Mouse (Mus musculus): ENCODE measurements around the gene Gm266. TPM values are rescaled to one million over a fixed set of nuclear protein-coding genes. Genes with fewer than 3 reads are reported as not detected.

The Gm266 gene
- polyA plus RNA-seq, 1 experiment from 2014 or later: 0.40 TPM

- Histone ChIP-seq H3K4me1 (peaks cover 8% of the 10 kb centered on the region), H3K27ac (no peak overlapping the region), H3K4me2 (no peak overlapping the region), H3K4me3 (no peak overlapping the region), H3K27me3 (peaks cover 93% of the 10 kb centered on the region), H3K9me3 (replicated peaks) (no peaks in the 10 kb centered on the region), H3K36me3 (ENCODE audit: poor library complexity, severe bottlenecking) (no peaks in the 10 kb centered on the region), H3K9ac (no peak overlapping the region)
- ATAC-seq: no peak
- WGBS: 20% methylated on average over 12 of the region's 14 CpGs
Observed at GRCm38 (mm10) chr12:111448931-111449705, 36.5 kb downstream of the Gm266 start.

GRCm38 (mm10) chr12:111447898-111448760, 37.5 kb downstream of the Gm266 start:
- H3K36me3 ChIP-seq (ENCODE audit: poor library complexity, severe bottlenecking): no peaks in the 10 kb centered on the region
- H3K27ac ChIP-seq: no peak overlapping the region
- ATAC-seq: no peak
- H3K4me3 ChIP-seq: no peak overlapping the region
- H3K9ac ChIP-seq: no peak overlapping the region
- no peaks in the 10 kb centered on the region for H3K9me3 ChIP-seq (replicated peaks)
- no peak overlapping the region for H3K4me2 ChIP-seq
- H3K27me3 ChIP-seq: peaks cover 95% of the 10 kb centered on the region
- WGBS: 11% methylated on average over 22 of the region's 22 CpGs
- peaks cover 10% of the 10 kb centered on the region for H3K4me1 ChIP-seq

GRCm38 (mm10) chr12:111447350-111447749, 38.3 kb downstream of the Gm266 start:
- H3K4me3 ChIP-seq: no peak overlapping the region
- H3K4me2 ChIP-seq: no peak overlapping the region
- peaks cover 100% of the 10 kb centered on the region for H3K27me3 ChIP-seq
- ATAC-seq: no peak
- H3K36me3 ChIP-seq (ENCODE audit: poor library complexity, severe bottlenecking): no peaks in the 10 kb centered on the region
- no peaks in the 10 kb centered on the region for H3K9me3 ChIP-seq (replicated peaks)
- WGBS: 14% methylated on average over 9 of the region's 9 CpGs
- no peak overlapping the region for H3K27ac ChIP-seq
- H3K4me1 ChIP-seq: peaks cover 18% of the 10 kb centered on the region
- no peak overlapping the region for H3K9ac ChIP-seq

- no peak for ATAC-seq
- peaks cover 100% of the 10 kb centered on the region for H3K27me3 ChIP-seq
- no peaks in the 10 kb centered on the region for H3K36me3 ChIP-seq (ENCODE audit: poor library complexity, severe bottlenecking)
- H3K27ac ChIP-seq: no peak overlapping the region
- no peaks in the 10 kb centered on the region for H3K9me3 ChIP-seq (replicated peaks)
- H3K9ac ChIP-seq: no peak overlapping the region
- H3K4me1 ChIP-seq: peaks cover 23% of the 10 kb centered on the region
- H3K4me3 ChIP-seq: no peak overlapping the region
- H3K4me2 ChIP-seq: no peak overlapping the region
- 10% methylated on average over 5 of the region's 5 CpGs for WGBS
Observed at GRCm38 (mm10) chr12:111446745-111447144, 38.9 kb downstream of the Gm266 start.

- peak overlapping the region; percentile 47 for H3K4me2 ChIP-seq
- peak overlapping the region; percentile 24 for H3K4me3 ChIP-seq
- no peak overlapping the region for H3K27ac ChIP-seq
- no peak for ATAC-seq
- no peaks in the 10 kb centered on the region for H3K9me3 ChIP-seq (replicated peaks)
- H3K4me1 ChIP-seq: peaks cover 23% of the 10 kb centered on the region
- H3K36me3 ChIP-seq (ENCODE audit: poor library complexity, severe bottlenecking): no peaks in the 10 kb centered on the region
- 3% methylated on average over 24 of the region's 27 CpGs for WGBS
- H3K27me3 ChIP-seq: peaks cover 100% of the 10 kb centered on the region
- 0 out of 2 replicates have a peak overlapping the region, but pooled peaks have one; percentile 8 for H3K9ac ChIP-seq
Observed at GRCm38 (mm10) chr12:111445890-111446613, 39.6 kb downstream of the Gm266 start.

- ATAC-seq: no peak
- H3K9ac ChIP-seq: 0 out of 2 replicates have a peak overlapping the region, but pooled peaks have one; percentile 8
- H3K27me3 ChIP-seq: peaks cover 100% of the 10 kb centered on the region
- H3K27ac ChIP-seq: no peak overlapping the region
- peak overlapping the region; percentile 24 for H3K4me3 ChIP-seq
- H3K9me3 ChIP-seq (replicated peaks): no peaks in the 10 kb centered on the region
- H3K4me2 ChIP-seq: peak overlapping the region; percentile 47
- peaks cover 23% of the 10 kb centered on the region for H3K4me1 ChIP-seq
- no peaks in the 10 kb centered on the region for H3K36me3 ChIP-seq (ENCODE audit: poor library complexity, severe bottlenecking)
- WGBS: under 1% methylated on average over 40 of the region's 52 CpGs
Observed at GRCm38 (mm10) chr12:111445161-111445889, 40.3 kb downstream of the Gm266 start.

GRCm38 (mm10) chr12:111443921-111444831, 41.4 kb downstream of the Gm266 start:
- no peak for ATAC-seq
- Histone ChIP-seq H3K27ac (no peak overlapping the region), H3K9ac (no peak overlapping the region), H3K4me1 (peaks cover 23% of the 10 kb centered on the region), H3K9me3 (replicated peaks) (no peaks in the 10 kb centered on the region), H3K36me3 (ENCODE audit: poor library complexity, severe bottlenecking) (no peaks in the 10 kb centered on the region), H3K27me3 (peaks cover 96% of the 10 kb centered on the region), H3K4me2 (no peak overlapping the region), H3K4me3 (no peak overlapping the region)
- 19% methylated on average over 10 of the region's 10 CpGs for WGBS

- Histone ChIP-seq H3K9ac (peak overlapping the region; percentile 34; the same call in 1 of the 2 replicates), H3K4me3 (peak overlapping the region; percentile 32), H3K36me3 (ENCODE audit: poor library complexity, severe bottlenecking) (no peaks in the 10 kb centered on the region), H3K9me3 (replicated peaks) (no peaks in the 10 kb centered on the region), H3K27ac (no peak overlapping the region), H3K4me1 (peaks cover 23% of the 10 kb centered on the region), H3K27me3 (peaks cover 94% of the 10 kb centered on the region), H3K4me2 (peak overlapping the region; percentile 59)
- no peak for ATAC-seq
- WGBS: 13% methylated on average over 15 of the region's 15 CpGs
Observed at GRCm38 (mm10) chr12:111443011-111443870, 42.4 kb downstream of the Gm266 start.

- ATAC-seq: peak; percentile 70
- Histone ChIP-seq H3K27me3 (peaks cover 93% of the 10 kb centered on the region), H3K36me3 (ENCODE audit: poor library complexity, severe bottlenecking) (no peaks in the 10 kb centered on the region), H3K27ac (no peak within 1 kb of the TSS), H3K4me3 (peak within 1 kb of the TSS; percentile 32), H3K9ac (peak within 1 kb of the TSS; percentile 34; the same call in 1 of the 2 replicates), H3K9me3 (replicated peaks) (no peaks in the 10 kb centered on the region), H3K4me2 (peak within 1 kb of the TSS; percentile 59), H3K4me1 (peaks cover 23% of the 10 kb centered on the region)
- under 1% methylated on average over 48 of the region's 48 CpGs for WGBS
Observed at GRCm38 (mm10) chr12:111442309-111443010, 43.2 kb downstream of the Gm266 start, which contains the start of gene Tnfaip2. Gene Tnfaip2, plus strand, starts transcription at chr12:111442469.

Measured in forebrain, embryonic 13.5 days (tissue).